Mouse (Mus musculus) cerebellum, adult 2 months (tissue): ENCODE data around the gene Ipo9.

Experiments
- CTCF ChIP-seq: fragments of 200-500 bp; IDR thresholded peaks from 2 replicates; pipeline ENCODE4 v1.5.1; 2011; ENCODE audit warnings: low read depth, mild to moderate bottlenecking, control low read depth, low read length, moderate library complexity, borderline replicate concordance; ENCODE audit not compliant: insufficient read depth
- POLR2A ChIP-seq: fragments of 200-500 bp; IDR thresholded peaks from 2 replicates; pipeline ENCODE4 v1.6.1; 2011; ENCODE audit warnings: low read length, control low read depth, borderline replicate concordance; ENCODE audit not compliant: insufficient read depth

- TF ChIP-seq CTCF (no peak), POLR2A (no peak)
Observed at GRCm38 (mm10) chr1:135470546-135470945, 40.2 kb upstream of the Ipo9 start.
